Mouse (Mus musculus) C2C12 (cell line): ENCODE data around the gene Efcab3.

Experiments
- CEBPB ChIP-seq: IDR thresholded peaks from one replicate; pipeline ENCODE4 v1.6.1; 2011; ENCODE audit warnings: low read depth, mild to moderate bottlenecking, control low read depth, moderate library complexity
- CTCF ChIP-seq: IDR thresholded peaks from one replicate; pipeline ENCODE4 v1.5.1; 2011; ENCODE audit not compliant: control insufficient read depth, insufficient read depth, insufficient read length
- FOSL1 ChIP-seq: IDR thresholded peaks from one replicate; pipeline ENCODE4 v1.8.0; 2011; ENCODE audit warnings: mild to moderate bottlenecking, low read length; ENCODE audit not compliant: poor library complexity, insufficient read depth, severe bottlenecking
- MAX ChIP-seq: IDR thresholded peaks from one replicate; pipeline ENCODE4 v1.6.1; 2011; ENCODE audit warnings: mild to moderate bottlenecking, control low read depth
- MYOD1 ChIP-seq: IDR thresholded peaks from one replicate; pipeline ENCODE4 v1.6.1; 2011; ENCODE audit warnings: low read depth; ENCODE audit not compliant: control insufficient read depth, insufficient read length
- MYOG ChIP-seq: IDR thresholded peaks from one replicate; pipeline ENCODE4 v1.6.1; 2011; ENCODE audit not compliant: control insufficient read depth, insufficient read length; ENCODE audit errors: extremely low read depth
- USF1 ChIP-seq: IDR thresholded peaks from one replicate; pipeline ENCODE4 v1.6.1; 2011; ENCODE audit warnings: low read depth, mild to moderate bottlenecking, control low read depth, moderate library complexity

DNA sequence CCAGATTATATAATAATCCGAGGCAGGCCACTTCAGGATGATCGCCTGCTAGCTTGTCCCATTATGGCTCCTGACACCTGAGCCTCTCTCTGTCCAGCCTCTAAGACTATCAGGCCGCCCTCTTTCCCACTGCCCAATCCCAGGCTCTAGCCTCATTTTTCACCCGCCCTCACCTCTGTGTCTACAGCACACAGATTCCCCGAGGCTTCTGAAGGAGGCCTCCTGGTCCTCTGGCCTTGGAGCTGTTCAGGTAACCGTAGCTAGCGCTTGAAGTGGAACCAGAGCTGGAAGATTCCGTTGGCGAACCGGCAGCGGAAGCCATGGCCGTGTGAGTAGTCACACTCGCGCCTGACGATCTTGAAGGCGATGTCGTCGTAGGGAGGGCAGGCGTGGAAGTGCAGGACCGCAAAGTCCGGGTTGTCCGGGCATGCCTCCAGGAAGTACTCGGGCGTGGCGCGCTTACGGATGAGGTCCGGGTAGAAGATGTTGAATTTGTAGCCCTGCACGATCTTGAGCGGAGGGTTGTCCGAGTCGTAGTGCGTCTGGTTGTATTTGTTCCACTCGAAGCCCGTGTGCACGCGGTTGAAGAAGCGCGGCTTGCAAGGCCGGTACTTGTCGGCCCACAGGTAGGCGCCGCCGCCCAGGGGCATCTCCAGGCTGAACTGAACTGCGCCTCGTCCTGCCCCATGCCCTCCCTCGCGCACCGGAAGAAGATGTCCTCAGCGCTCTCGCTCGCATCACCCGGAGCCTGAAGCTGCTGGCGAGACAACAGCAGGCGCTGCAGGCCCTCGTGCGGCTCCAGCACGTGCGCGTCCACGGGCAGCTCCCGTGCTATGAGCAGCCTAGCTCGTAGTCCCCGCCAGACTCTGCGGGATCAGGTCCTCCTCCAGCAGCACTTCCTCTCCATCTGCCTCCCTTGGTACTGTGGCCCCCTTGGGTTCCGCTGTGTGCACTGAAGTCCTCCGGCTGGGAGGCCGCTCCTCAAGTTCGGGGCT, 101.4 kb downstream of the Efcab3 start:
- TF ChIP-seq CTCF (no peak), USF1 (no peak), MAX (no peak), MYOG (no peak), CEBPB (no peak), MYOD1 (no peak), FOSL1 (no peak)
